Mouse (Mus musculus) kidney, adult 18-20 months (tissue): ENCODE results near the gene Dkkl1.
"Not testable (repeated sequence)": the region's sequence is repeated elsewhere in the genome, so short reads cannot be mapped to it uniquely, and the experiment has no call there.

Experiments
- DNase-seq: peaks from one replicate; pipeline ENCODE4 v3.0.0; 2021

The Dkkl1 gene

DNA sequence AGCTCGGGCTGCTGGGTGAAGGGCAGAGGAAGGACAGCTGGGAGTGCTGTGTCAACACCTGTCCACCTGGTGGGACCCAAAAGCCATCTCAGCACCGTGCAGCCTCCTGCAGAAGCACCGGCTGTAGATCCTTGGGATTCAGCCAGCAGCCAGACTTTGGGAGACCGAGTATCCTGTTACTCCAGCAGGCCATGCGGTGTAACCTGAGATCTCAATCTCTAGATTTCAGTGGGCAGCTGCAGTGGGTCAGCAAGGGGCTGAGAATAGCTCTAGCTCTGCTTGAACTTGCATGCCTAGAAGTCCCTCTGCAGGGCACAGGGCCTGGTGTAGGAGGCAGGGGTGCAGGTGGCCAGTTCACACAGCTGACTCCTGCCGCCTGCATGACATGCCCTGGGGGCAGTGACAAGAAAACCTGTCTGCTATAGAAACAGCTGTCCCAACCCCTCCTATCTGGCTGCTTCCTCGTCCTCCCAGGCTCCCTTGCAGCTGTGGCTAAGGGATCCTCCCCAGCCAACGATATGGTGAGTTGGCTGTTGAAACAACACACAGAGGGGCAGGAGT, 20.1 kb downstream of the Dkkl1 start:
- DNase-seq: no peak

DNA sequence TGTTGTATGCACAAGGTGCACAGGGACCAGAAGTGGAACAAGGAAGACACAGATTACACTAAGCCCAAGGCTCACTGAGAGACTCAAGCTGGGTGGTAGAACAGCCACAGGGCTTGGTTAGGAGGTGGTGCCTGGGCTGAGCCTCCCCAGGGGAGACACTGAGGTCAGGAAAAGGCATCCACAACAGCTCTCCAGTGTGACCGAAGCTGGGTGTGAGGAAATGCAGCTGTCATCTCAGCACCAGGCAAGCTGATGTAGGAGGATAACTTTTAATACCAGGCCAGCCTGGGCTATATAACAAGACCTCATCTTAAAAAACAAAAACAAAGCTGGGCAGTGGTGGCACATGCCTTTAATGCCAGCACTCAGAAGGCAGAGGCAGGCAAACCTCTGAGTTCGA, 20.8 kb downstream of the Dkkl1 start:
- DNase-seq: no peak

- DNase-seq: no peak
Observed at GRCm38 (mm10) chr7:45190186-45190585, 21.8 kb downstream of the Dkkl1 start.

- no peak for DNase-seq
Observed at GRCm38 (mm10) chr7:45189600-45189999, 22.3 kb downstream of the Dkkl1 start.

- no peak for DNase-seq
Observed at GRCm38 (mm10) chr7:45185921-45186320, 26.0 kb downstream of the Dkkl1 start.

- no peak for DNase-seq
Observed at GRCm38 (mm10) chr7:45183672-45184071, 28.3 kb downstream of the Dkkl1 start.

DNA sequence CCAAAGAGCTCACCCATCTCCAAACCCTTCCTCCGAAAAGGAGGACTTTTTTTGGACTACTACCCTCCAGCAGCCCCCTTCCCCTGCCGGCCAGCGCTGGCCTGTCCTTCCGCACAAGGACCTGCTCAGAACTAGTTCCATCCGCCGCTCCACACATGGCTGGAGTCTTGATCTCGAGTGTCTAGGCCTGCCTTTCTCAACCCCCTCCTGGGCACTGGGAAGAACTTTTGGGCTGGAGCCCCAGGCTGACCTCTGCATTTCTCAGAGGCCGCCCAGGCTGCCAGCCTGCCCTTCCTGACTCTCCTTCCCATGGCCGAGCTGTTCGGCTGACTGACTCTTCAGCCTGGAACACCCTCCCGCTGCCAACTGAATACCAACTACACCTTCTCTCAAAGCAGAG, 29.3 kb downstream of the Dkkl1 start:
- DNase-seq: no peak

DNA sequence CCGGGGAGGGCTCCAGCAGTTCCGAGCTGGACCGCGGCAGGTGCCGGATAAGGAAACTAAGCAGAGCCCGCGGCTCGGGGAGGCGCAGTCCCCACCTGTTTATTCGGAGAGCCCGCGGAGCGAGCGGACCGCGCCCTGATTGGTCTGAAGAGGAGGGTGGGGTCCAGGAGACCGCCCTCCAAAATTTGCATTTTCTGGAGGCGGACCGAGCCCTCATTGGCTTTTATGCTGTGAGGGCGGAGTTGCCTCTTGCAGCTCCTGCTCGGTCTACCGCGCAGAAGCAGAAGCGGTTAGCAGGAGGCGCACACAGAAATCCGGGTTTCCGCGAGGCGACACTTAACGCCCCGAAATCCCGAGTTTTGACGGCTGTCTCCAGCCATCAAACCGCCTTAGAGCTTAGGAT, 29.7 kb downstream of the Dkkl1 start:
- DNase-seq: peak; percentile 88

- no peak for DNase-seq
Observed at GRCm38 (mm10) chr7:45181540-45181939, 30.4 kb downstream of the Dkkl1 start.

- no peak for DNase-seq
Observed at GRCm38 (mm10) chr7:45180896-45181477, 31.0 kb downstream of the Dkkl1 start, which contains the start of gene Pth2. Pth2 (plus strand) TSS chr7:45180995.

DNA sequence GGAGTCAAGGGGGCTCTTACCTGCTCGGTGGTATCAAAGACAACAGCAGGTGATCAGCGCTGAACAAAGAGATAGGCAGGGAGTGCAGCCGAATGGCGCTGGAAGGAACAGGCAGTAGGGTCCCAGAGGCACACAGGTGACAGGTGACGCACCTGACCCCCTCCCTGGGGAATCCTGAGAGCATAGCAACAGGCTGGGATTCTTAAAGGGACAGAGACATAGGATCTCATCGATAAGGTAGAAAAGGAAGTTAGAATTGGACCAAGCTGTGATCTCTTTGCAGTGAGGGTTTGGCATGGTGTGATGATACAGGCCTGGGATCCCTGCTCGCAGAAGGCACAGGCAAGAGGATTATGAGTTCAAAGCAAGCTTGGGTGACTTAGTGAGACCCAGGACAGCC, 32.5 kb downstream of the Dkkl1 start, which contains the start of gene Gfy:
Gfy (minus strand) TSS at position 101 of the 400 bp plus-strand sequence.
- DNase-seq: no peak

DNA sequence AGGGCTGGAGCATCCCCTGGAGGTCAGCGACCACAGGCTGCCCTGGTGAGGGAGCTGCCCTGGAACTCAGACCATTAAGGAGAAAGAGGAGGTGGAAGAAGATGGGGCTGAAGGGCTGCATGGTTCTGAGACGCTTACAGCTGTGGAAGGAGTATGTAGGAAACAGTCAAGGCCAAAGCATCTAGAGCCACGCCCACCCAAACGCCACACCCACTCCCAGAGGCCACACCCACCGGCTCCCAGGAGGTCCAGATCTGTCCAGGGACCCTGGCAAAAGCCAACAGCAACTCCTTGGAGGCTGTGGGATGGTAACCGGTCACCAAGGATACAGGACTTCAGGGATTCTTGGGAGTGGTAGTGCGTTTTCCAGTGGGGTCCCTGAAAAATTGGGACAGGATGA, 33.4 kb downstream of the Dkkl1 start:
- DNase-seq: no peak

GRCm38 (mm10) chr7:45176356-45176755, 35.6 kb downstream of the Dkkl1 start:
- DNase-seq: no peak

- DNase-seq: no peak
Observed at GRCm38 (mm10) chr7:45175929-45176328, 36.0 kb downstream of the Dkkl1 start.

- no peak for DNase-seq
Observed at GRCm38 (mm10) chr7:45175398-45175797, 36.5 kb downstream of the Dkkl1 start.

- DNase-seq: no peak
Observed at GRCm38 (mm10) chr7:45174567-45175280, 37.2 kb downstream of the Dkkl1 start.

- DNase-seq: not testable (repeated sequence)
Observed at GRCm38 (mm10) chr7:45173772-45174171, 38.2 kb downstream of the Dkkl1 start.

DNA sequence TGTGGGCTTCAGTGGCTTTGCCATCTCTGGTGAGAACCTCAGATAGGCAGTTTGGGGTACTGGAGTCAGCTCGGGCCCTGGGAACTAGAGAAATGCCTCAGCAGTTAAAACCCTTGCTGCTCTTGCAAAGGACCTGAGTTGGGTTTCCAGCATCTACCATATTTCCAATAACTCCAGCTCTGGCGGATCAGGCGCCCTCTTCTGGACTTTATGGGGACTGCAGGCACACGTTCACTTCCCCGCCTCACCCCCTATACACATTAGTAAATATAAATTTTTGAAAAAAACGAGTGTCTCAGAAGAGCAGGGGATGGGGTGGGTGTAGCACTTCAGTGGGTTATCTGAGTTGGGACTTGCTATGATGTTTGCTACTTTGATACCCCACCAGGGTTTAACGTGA, 39.0 kb downstream of the Dkkl1 start:
- DNase-seq: peak; percentile 30

DNA sequence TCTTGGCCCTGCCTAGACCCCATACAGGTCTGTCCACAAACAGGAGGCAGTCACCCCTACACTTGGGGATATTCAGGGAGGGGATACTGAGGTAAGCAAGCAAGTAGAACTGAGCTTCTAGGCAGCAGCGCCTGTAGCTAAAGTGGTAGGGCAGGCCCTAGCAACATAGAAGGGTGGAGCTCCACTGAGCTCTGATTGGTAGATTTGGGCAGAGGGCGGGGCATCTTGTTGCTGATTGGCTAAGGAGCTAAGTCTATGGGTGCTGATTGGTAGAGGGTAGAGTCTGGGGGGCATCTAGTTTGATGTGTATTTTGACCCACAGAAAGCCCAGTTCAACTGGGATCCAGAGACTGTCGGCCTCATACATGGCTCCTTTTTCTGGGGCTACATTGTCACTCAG, 42.5 kb downstream of the Dkkl1 start:
- DNase-seq: no peak

DNA sequence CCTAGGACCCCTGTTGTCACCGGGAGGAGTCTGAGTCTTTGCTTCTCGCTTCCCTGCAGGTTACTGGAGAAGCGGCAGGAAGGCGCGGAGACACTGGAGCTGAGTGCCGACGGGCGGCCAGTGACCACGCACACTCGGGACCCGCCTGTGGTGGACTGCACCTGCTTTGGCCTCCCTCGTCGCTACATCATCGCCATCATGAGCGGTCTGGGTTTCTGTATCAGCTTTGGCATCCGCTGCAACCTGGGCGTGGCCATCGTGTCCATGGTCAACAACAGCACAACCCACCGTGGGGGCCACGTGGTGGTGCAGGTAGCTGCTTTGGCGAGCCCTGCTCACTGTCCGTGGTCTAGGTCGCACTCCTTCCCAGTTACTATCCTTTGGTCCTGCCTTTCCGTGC, 43.3 kb downstream of the Dkkl1 start:
- DNase-seq: no peak

DNA sequence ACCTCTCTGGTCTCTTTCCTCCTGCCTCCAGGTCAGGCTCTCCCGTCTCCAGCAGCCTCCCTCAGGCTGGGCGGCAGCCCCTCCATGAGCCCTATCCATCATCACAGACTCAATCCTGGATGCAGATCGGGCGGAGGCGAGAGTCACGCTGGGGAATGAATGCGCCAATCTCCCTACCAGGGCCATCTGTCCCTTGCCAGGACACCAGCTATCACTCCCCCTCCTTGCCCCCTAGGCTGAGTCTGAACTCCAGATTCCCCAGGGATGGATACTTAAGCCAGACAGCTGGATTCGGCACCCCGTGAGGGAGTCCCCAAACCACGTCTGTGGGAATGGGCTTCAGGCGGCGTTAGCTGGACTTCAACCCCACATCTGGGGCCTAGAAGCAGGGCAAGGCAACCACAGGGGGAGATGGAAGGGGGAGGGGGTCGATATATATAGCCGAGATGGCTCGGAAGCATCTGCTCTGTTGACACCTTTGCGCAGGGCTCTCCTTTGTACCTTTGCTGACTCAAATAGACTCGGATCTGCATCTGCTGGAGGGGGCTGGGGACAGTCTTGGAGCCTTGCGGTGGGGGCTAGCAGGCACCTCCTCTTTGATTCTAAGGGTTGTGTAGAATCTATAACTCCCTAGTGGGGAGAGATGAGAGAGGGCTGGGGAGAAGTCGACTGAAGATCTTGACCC, 44.0 kb downstream of the Dkkl1 start:
- DNase-seq: no peak

- no peak for DNase-seq
Observed at GRCm38 (mm10) chr7:45166950-45167401, 45.0 kb downstream of the Dkkl1 start.

GRCm38 (mm10) chr7:45165701-45166100, 46.2 kb downstream of the Dkkl1 start:
- no peak for DNase-seq

GRCm38 (mm10) chr7:45164833-45165232, 47.1 kb downstream of the Dkkl1 start:
- no peak for DNase-seq
